Mouse (Mus musculus) erythroblast, embryonic 14.5 days (primary cell): ENCODE data around the gene Pcdh9.

ENCODE experiments used
- GATA1 ChIP-seq: IDR thresholded peaks from 2 replicates; pipeline ENCODE4 v1.6.1; 2012; ENCODE audit warnings: low read length, inconsistent platforms, mixed read lengths
- TAL1 ChIP-seq: IDR thresholded peaks from 3 replicates; pipeline ENCODE4 v1.6.1; 2012; ENCODE audit warnings: low read length, inconsistent platforms, mixed read lengths

- TF ChIP-seq TAL1, result no peak
- TF ChIP-seq GATA1, result no peak
Measured at GRCm38 (mm10) chr14:93409314-93409713, 481.2 kb downstream of the Pcdh9 start.
